Mouse (Mus musculus) liver, adult 2 months (tissue): ENCODE measurements around the gene Hcfc2.

Experiments
- CTCF ChIP-seq: fragments of 200-500 bp; IDR thresholded peaks from 2 replicates; pipeline ENCODE4 v1.5.1; 2011; ENCODE audit warnings: low read depth, low read length, control low read depth
- POLR2A ChIP-seq: fragments of 200-500 bp; IDR thresholded peaks from 2 replicates; pipeline ENCODE4 v1.6.1; 2011; ENCODE audit warnings: low read length, control low read depth; ENCODE audit not compliant: insufficient read depth; ENCODE audit errors: extremely low read depth

- TF ChIP-seq POLR2A (no peak), CTCF (no peak)
Measured at GRCm38 (mm10) chr10:82741354-82741753, 45.4 kb downstream of the Hcfc2 start.
